Mouse (Mus musculus) liver, embryonic 14.5 days (tissue): Measurements from ENCODE around the gene Dip2c.

ENCODE experiments used
- CTCF ChIP-seq: IDR thresholded peaks from 2 replicates; pipeline ENCODE4 v1.5.1; 2016; ENCODE audit warnings: antibody characterized with exemption, low read depth, control low read depth
- EP300 ChIP-seq: IDR thresholded peaks from 2 replicates; pipeline ENCODE4 v1.6.1; 2016; ENCODE audit warnings: antibody characterized with exemption, low read depth

DNA sequence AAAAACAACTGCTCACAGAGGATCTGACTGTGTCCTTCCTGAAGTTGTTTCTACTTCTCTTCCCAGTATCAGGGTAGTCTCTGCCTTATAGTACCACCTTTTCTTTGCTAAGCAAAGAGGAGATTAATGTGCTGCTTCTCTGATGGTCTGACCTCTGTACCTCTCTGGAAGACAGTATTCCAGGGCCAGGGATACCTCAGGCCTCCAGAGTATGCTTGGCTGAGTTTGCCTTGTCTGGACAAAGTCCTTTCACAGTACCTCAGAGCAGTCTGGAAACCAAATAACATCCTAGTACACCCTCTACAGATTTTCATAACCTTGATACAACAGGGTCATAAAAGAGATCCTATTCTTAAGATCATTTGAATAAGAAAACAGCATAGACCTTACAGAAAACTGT, 305.5 kb downstream of the Dip2c start:
- no peak for TF ChIP-seq EP300
- TF ChIP-seq CTCF, result no peak
